Mouse (Mus musculus) lung, postnatal 25 days (tissue): ENCODE measurements around the gene Ehd1.
A peak's percentile ranks its signal among the peaks of the same experiment; 100 is the strongest.

Experiments
- DNase-seq: peaks from one replicate; pipeline ENCODE4 v3.0.0; 2022; ENCODE audit warnings: low spot score

Gene Ehd1

DNA sequence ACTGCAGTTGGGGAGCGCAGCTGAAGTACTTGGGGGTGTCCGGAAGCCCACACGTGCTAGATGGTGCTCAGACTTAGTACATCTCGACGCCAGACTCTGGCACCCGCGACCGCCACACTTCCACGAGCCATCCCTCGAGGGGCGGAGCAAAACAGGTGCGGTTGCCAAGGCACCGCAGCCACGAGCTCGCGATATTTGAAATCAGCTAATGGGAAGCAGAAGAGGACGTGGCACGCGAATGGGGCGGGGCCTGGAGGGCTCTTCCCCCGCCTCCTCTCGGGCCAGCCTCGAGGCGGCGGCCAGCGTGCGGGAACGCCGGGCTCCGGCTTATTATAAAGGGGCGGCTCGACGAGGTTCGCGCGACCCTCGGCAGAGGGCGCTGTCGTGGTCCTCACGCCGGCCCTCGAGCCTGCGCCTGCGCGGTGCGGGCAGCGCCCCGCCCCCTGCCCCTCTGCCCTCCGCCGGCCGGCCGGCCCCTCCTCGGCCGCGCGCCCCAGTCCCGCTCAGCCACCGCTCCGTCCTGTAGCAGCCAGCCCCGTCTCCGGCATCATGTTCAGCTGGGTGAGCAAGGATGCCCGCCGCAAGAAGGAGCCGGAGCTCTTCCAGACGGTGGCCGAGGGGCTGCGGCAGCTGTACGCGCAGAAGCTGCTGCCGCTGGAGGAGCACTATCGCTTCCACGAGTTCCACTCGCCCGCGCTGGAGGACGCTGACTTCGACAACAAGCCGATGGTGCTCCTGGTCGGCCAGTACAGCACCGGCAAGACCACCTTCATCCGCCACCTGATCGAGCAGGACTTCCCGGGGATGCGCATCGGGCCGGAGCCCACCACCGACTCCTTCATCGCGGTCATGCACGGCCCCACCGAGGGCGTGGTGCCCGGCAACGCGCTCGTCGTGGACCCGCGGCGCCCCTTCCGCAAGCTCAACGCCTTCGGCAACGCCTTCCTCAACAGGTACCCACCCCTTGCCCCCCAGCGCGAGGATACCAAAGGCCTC lies at the start of gene Ehd1:
Ehd1 (plus strand) TSS at position 300 of the 996 bp plus-strand sequence.
- DNase-seq: peak; percentile 98

GRCm38 (mm10) chr19:6226763-6227162 lies 49.8 kb upstream of the Ehd1 start:
- DNase-seq: no peak

DNA sequence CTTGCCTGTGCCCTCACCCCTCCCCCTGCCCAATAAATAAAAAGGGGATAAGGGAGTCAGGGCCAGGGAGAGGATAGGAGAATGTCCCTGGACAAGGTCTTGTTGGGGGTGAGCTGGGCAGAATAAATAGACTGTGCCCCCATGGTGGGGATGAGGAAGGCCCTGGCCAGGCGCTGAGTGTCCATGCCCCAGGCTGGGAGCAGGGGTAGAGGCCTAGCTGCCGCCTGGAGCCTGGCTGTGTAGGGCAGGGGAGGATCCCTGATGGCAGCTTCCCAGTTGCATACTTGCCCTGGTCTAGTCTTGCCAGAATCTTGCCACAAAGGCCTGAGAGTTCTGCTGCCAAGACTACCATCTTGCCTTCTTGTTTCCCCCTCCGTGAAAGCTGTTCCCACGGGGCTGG lies 48.7 kb upstream of the Ehd1 start:
- DNase-seq: no peak

DNA sequence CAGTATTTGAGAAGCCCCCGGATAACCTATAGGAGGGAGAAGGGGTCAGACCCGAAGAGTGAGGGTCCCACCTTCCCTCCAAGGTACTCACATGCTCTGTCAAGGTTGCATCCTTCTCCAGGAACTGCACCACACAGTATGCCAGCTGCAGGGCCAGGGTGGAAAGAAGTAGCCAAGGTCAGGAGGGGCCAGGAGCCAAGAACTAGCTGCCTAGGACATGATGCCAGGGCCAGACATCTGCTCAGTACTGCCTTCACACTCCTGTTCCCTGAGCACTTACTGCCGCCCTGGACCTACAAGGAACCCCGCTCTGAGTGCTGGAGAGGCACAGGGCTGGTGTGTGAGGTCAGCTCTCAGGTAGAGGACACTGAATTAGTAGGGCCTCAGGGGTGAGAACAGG lies 46.1 kb upstream of the Ehd1 start:
- no peak for DNase-seq

DNA sequence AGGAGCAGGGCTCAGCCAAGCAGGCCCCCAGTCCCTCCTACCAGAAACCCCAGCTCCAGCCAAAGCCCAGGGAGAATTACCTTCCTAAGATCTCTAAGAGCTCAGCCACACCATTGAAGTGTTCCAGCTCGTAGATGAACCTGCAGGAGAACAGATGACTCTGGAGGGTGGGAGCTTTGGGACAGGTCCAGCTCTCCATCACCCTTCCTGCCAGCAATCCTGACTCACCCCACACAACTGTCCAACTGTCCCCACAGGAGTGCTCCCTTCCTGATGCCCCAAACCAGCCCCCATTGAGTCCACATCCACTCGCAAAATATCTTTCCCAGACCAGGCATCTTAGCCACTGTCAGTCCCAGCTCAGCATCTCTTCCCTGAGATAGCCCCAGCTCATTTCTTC lies 45.5 kb upstream of the Ehd1 start:
- DNase-seq: no peak

DNA sequence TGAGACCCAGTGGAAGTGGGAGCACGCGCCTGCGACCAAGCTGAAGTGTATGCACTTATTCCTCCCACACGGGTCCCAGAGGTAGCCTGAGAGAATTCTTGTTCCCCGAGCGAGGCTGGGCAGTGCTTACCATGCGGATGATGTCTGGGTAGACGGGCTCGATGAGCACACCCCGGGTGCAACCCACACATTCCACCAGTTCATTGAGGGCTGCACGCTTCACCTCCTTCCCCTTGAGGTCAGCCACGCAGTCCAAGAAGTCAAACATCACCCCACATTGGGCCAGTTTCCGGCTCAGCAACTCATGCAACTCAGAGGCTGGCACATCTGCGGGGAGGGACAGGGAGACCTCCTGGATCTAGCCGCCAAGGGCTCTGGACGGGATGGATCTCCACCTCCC lies 42.9 kb upstream of the Ehd1 start:
- no peak for DNase-seq

DNA sequence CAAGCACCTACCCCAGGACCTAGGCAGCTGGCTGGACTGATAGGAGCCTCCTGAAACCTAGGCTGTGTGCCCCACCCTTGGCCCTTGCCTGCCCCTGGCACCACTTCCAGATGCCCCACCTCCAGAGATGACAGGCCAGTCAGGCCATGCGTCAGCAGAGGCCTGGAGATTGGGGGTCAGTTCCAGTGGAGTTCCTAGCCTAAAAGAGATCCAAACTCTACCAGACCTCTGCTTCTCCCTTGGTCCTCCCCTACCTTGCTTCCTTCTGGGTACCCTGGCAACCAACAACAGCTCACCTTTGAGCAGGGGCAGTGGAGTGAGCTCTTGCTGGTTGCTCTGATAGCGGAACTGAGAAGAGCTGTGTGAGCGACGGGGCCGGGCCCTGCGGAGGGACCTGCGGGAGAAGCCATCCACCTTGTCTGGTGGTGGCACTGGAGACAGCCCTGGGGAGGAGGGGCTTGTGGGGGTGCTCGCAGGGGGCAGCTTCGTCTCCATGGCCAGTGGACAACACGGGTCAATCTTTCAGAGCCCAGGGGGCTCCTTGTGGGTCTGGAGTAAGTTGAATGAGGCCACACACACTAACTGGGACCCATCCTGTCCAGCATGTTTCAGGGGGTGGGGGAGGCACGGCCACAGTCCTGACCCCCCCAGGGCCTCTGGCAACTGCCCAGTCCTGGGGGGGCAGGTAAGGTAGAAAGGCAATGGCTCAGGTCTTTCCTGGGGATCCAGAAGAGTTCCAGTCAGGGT lies 42.0 kb upstream of the Ehd1 start:
- no peak for DNase-seq

DNA sequence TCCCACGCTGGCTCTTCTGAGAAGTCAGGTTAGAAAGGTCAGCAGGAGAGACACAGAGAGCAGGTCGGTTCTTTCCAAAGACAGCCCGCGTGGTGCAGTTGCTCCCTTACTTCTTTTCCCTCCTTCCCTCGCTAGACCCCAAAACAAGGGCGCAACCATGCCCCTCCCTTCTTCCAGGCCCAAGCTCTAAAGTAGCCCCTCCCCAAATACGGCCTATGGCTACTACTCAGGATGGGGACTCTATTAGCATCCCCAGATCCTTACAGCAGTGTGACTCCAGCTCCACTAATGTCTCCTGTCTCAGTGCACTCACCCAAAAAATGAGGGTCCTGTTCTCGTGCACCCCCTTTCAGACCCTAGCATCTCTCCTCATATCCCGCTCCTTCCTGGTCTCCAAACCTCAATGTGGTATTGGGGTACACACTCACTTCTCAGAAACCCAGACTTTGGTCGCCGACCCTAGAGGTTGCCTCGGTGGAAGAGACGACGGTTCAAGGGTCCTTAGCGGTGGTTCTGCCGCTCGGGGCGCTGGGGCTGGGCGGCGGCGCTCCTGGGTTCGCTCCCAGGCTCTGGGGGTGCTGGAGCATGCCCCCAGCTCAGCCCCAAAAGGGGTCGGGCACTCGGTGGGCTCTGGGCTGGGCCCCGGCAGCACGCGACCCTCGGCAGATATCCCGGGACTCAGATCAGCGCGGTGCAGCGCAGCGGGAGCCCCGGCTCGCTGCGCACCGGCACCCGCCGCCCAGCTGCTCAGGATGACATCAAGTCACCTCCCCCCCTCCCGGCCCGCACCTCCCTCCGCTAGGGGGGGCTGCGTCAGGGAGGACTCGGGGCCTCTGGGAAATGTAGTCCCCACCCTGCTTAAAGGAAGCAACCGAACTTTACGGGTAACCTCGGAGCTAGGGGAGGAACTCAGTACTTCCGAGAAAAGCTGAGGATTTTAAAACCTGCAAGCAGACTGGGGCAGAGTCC lies 41.2 kb upstream of the Ehd1 start, which contains the start of gene Ppp2r5b:
Ppp2r5b (minus strand) TSS at position 789 of the 969 bp plus-strand sequence.
- DNase-seq: peak; percentile 97

- DNase-seq: peak; percentile 95
Measured at GRCm38 (mm10) chr19:6236053-6236441, 40.5 kb upstream of the Ehd1 start.

DNA sequence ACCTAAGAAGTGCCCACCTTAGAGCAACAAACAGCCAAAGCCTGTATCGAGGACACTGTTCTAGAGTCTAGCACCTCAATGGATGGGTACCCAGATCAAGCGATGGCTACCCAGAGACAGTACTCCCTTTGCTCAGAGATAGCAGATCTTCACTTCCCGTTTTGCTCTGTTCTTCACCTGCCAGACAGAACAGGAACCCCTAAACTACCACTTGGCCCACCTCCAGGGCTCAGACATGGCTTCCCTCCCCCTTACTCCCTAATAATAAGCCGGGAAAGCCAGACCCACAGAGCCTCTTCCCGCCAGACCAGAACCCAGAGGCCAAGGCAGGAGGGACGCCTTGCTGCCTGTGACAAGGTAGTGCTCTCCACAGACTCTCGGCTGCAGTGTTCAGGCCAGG lies 39.7 kb upstream of the Ehd1 start:
- DNase-seq: no peak

GRCm38 (mm10) chr19:6238740-6239139 lies 37.8 kb upstream of the Ehd1 start:
- no peak for DNase-seq

GRCm38 (mm10) chr19:6240136-6240535 lies 36.4 kb upstream of the Ehd1 start:
- no peak for DNase-seq

GRCm38 (mm10) chr19:6240725-6241124 lies 35.8 kb upstream of the Ehd1 start:
- no peak for DNase-seq

DNA sequence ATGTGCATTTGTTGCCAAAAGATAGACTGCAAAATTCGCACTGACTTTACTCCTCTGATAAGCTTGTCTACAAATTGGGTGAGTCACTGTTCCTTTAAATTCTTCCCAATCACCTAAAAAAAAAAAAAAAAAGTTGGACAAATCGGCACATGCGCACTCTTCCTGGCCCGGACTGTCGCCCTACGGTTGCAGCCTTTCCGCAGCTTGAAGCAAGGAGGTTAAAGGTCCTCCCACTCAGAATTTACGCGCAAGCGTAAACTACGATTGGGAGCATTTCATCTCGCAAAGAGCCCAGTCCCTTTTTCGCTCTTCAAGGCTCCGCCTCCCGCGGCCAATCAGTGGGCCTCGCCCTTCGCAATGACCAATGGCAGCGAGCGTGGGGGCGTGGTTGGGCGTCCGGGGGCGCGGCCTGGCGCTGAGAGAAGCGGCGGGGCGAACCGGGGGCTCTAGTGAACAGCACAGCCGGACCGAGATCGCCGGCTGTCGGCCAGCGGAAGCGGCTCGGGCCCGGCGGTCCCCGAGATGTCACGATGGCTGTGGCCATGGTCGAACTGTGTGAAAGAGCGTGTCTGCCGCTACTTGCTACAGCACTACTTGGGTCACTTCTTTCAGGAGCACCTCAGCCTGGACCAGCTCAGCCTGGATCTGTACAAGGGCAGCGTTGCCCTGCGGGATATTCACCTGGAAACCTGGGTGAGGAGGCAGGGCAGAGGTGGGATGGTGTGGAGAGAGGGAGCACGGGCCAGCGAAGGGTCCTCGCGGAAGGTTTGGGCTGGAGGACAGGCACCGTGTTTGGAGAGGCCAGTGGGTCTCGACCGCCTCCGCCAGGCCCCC lies 35.0 kb upstream of the Ehd1 start, which contains the start of gene Atg2a:
Atg2a (plus strand) TSS at position 395 of the 834 bp plus-strand sequence.
- DNase-seq: peak; percentile 100

GRCm38 (mm10) chr19:6242281-6242680 lies 34.2 kb upstream of the Ehd1 start:
- peak; percentile 76 for DNase-seq

- DNase-seq: no peak
Measured at GRCm38 (mm10) chr19:6243226-6243625, 33.3 kb upstream of the Ehd1 start.

DNA sequence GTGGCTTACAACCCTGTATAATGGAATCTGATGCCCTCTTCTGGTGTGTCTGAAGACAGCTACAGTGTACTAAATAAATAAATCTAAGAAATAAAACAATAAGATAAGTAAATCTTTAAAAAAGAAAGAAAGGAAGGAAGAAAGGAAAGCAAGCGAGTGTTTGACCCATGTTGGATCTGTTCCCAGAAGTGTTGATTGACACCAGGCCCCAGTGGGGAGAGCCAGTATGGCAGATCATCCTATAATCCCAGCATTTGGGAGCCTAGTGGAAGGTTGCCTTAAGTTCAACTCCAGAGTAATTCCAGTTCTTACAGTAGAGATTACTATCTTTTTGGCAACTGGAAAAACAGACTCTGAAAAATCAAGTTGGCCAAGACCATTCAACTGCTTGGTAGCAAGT lies 30.7 kb upstream of the Ehd1 start:
- DNase-seq: no peak

GRCm38 (mm10) chr19:6247526-6248300 lies 28.8 kb upstream of the Ehd1 start:
- no peak for DNase-seq

DNA sequence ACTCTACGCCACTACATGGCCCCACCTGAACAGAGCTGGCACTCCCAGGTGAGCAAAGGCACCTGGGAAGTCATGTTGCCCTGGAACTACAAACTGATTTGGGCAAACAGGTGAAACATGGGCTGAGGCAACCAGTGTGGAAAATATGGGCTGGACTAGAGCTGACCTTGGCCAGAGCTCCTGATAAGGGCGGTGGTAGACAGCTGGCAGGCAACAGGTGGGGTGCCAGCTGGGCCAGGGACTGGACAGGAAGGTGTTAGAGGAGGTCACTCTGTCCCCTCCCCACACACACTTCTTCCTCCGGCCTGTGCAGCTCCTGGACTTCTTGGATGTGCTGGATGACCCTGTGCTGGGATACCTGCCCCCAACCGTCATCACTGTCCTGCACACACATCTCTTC lies 23.5 kb upstream of the Ehd1 start:
- no peak for DNase-seq

DNA sequence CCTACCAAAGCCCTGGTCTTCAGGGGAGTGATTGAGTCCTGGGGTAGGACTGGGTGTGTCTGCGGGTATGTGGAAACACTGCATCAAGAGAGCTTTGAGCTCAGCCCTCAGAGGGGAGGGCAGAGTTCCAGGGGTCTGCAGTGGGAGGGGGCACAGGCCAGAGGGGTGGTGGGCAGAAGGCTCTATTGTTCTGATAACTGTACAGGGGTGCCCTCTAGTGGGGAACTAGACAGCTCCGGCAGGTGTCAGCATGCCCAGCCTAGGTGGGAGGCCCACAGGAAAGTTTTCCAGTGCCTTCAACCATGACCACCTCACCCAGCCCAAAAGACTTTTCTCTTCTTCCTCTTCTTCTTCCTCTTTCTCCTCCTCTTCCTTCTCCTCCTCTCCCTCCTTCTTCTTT lies 16.1 kb upstream of the Ehd1 start:
- DNase-seq: peak; percentile 37
